Mouse (Mus musculus) limb, embryonic 14.5 days (tissue): ENCODE data around the gene Mllt6. TPM values are rescaled to one million over a fixed set of nuclear protein-coding genes. Genes with fewer than 3 reads are reported as not detected.

ENCODE experiments used
- ATAC-seq: fragments of 200-750 bp; cut with Nextera tagmentation; 2 replicates; pipeline ENCODE4 v1.8.0; 2017; ENCODE audit warnings: low read depth, moderate number of reproducible peaks, moderate TSS enrichment; ENCODE audit not compliant: low FRiP score
- DNase-seq: peaks from one replicate; pipeline ENCODE4 v3.0.0-alpha.2; 2015; ENCODE audit warnings: low spot score
- H3K27ac ChIP-seq: fragments of 300-500 bp; sonication (generic); replicated peaks from 2 replicates; pipeline ENCODE4 v1.5.1; 2014; ENCODE audit warnings: low read depth, mild to moderate bottlenecking, low read length, moderate library complexity, mixed read lengths
- H3K27me3 ChIP-seq: fragments of 300-500 bp; sonication (generic); 2 replicates; pipeline ENCODE4 v1.6.1; 2014; ENCODE audit warnings: low read length, mixed read lengths; ENCODE audit not compliant: control insufficient read depth, insufficient read depth
- H3K36me3 ChIP-seq: fragments of 300-500 bp; sonication (generic); 2 replicates; pipeline ENCODE4 v1.6.1; 2014; ENCODE audit warnings: mild to moderate bottlenecking, low read length, moderate library complexity, mixed read lengths; ENCODE audit not compliant: control insufficient read depth, insufficient read depth
- H3K4me1 ChIP-seq: fragments of 300-500 bp; sonication (generic); 2 replicates; pipeline ENCODE4 v1.6.1; 2014; ENCODE audit warnings: antibody characterized with exemption, low read length, mixed read lengths; ENCODE audit not compliant: control insufficient read depth, insufficient read depth
- H3K4me2 ChIP-seq: fragments of 300-500 bp; sonication (generic); replicated peaks from 2 replicates; pipeline ENCODE4 v1.6.1; 2014; ENCODE audit warnings: low read depth, mild to moderate bottlenecking, low read length, moderate library complexity; ENCODE audit not compliant: severe bottlenecking
- H3K4me3 ChIP-seq: fragments of 300-500 bp; sonication (generic); replicated peaks from 2 replicates; pipeline ENCODE4 v1.5.1; 2014; ENCODE audit warnings: low read length
- H3K9ac ChIP-seq: fragments of 300-500 bp; sonication (generic); 2 replicates; pipeline ENCODE4 v1.6.1; 2014; ENCODE audit warnings: mild to moderate bottlenecking, low read depth, low read length, moderate library complexity; ENCODE audit not compliant: severe bottlenecking
- H3K9me3 ChIP-seq: fragments of 300-500 bp; sonication (generic); 2 replicates; pipeline ENCODE4 v1.6.1; 2016; ENCODE audit warnings: low read length; ENCODE audit not compliant: control insufficient read depth
- POLR2A ChIP-seq: fragments of 200-500 bp; IDR thresholded peaks from 2 replicates; pipeline ENCODE4 v1.8.0; 2012; ENCODE audit warnings: inconsistent platforms, mild to moderate bottlenecking, moderate library complexity, borderline replicate concordance; ENCODE audit not compliant: insufficient read depth, insufficient read length; ENCODE audit errors: extremely low read depth
- WGBS: fragments of 180-500 bp; shearing (Covaris S2); extraction: QIAGEN DNeasy Blood & Tissue Kit; methylation state at CpG from one replicate; pipeline ENCODE4 v1.1.7; 2014; 5-methylcytosine and 5-hydroxymethylcytosine counted together
- polyA plus RNA-seq, 2 experiments: library from polyadenylated mRNA; depleted of rRNA in 1 of 2; stranded (reverse) in 1 of 2; unstranded in 1 of 2; fragments of >200 nt; fragmentation: Nextera tagmentation in 1 of 2; extraction: Ambion mirVana in 1 of 2; gene quantifications; 2 replicates each; pipeline versions ENCODE4 v1.2.1 to v1.2.3; 2012 to 2014

Mllt6 gene
- polyA plus RNA-seq, 2 experiments: 4.9 to 28.6 TPM

DNA sequence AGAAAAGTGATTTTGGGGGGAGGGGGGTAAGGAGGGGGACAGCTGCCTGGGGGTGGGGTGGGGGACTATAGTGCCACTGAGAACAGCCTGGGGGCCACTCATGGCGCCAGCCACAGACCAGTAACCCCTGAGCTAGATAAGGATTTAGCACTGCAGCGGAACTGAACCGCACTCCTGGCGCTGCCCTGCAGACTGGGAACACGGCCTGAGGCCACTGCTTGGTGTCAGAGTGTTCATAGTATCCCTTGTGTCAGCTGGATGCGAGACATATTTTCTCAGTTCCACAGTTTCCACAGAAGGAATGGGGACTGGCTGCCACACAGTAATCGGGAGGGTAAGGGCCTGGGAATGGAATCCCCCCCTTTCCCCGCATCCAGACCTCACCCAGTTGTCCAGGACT lies 52.8 kb downstream of the Mllt6 start:
- H3K27ac ChIP-seq: no peak overlapping the region
- no peak for TF ChIP-seq POLR2A
- no peaks in the 10 kb centered on the region for H3K9me3 ChIP-seq
- ATAC-seq (no peak), DNase-seq (no peak)
- 92% methylated on average over 6 of the region's 8 CpGs for WGBS
- no peak overlapping the region for H3K4me3 ChIP-seq
- H3K4me1 ChIP-seq: no peaks in the 10 kb centered on the region
- peaks cover 80% of the 10 kb centered on the region for H3K36me3 ChIP-seq
- H3K27me3 ChIP-seq: no peaks in the 10 kb centered on the region
- H3K4me2 ChIP-seq: no peak overlapping the region
- H3K9ac ChIP-seq: no peak overlapping the region

GRCm38 (mm10) chr11:97717369-97718280 lies 54.4 kb downstream of the Mllt6 start:
- ATAC-seq (no peak), DNase-seq (no peak)
- H3K27me3 ChIP-seq: no peaks in the 10 kb centered on the region
- H3K9ac ChIP-seq: no peak overlapping the region
- WGBS: 89% methylated on average over 26 of the region's 26 CpGs
- peaks cover 84% of the 10 kb centered on the region for H3K36me3 ChIP-seq
- TF ChIP-seq POLR2A: no peak
- no peak overlapping the region for H3K27ac ChIP-seq
- no peak overlapping the region for H3K4me3 ChIP-seq
- H3K4me2 ChIP-seq: no peak overlapping the region
- H3K9me3 ChIP-seq: peaks cover 5% of the 10 kb centered on the region; the same call in 1 of the 2 replicates
- H3K4me1 ChIP-seq: no peaks in the 10 kb centered on the region

DNA sequence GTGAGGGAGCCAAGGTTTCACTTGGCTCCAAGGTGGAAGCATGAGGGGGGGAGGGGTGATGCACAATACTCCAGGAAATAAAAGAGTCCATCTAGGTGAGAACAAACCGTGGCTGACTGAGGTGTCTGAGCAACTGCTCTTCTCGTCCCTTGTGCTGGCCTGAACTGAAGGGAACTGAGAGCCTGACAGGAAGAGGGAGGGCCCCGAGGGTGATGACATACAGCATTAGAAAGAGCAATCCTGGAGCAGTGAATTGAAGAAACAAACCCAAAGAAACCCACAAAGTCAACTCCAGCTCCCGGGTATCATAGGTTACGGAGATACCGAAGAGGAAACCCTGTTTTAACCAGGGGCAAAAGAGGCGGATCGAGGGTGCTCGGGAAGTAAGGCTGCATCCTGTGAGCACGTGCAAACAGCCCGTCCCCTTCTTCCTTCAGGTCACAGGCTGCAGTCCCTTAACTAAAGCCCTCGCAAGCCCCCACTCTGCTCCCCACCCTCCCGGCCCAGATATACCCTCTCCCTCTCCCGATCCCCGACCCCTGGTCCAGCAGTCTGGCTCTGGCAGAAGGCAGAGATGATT lies 55.2 kb downstream of the Mllt6 start:
- WGBS: 81% methylated on average over 15 of the region's 15 CpGs
- no peaks in the 10 kb centered on the region for H3K4me1 ChIP-seq
- no peak overlapping the region for H3K9ac ChIP-seq
- H3K36me3 ChIP-seq: peaks cover 82% of the 10 kb centered on the region
- DNase-seq (no peak), ATAC-seq (no peak)
- H3K27ac ChIP-seq: no peak overlapping the region
- no peaks in the 10 kb centered on the region for H3K27me3 ChIP-seq
- no peak for TF ChIP-seq POLR2A
- peaks cover 5% of the 10 kb centered on the region; the same call in 1 of the 2 replicates for H3K9me3 ChIP-seq
- no peak overlapping the region for H3K4me2 ChIP-seq
- H3K4me3 ChIP-seq: no peak overlapping the region

DNA sequence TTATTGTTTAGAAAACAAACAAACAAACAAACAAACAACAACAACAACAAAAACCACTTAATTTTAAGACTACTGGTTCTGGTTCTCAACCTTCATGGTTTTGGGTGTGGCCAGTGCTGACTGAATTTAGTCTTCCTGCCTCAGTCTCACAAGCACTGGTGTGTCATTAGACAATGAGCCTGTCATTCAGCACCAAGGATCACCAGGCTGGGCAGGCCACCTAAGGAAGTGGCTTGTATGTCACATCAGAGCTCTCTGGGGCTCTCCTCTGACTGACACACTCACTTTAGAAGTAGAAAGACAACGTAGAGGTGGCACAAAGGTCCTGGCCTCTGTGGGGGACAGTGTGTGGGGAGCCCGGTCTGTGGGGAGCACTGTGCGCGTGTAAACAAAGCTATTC lies 55.8 kb downstream of the Mllt6 start:
- H3K9ac ChIP-seq: no peak overlapping the region
- H3K4me3 ChIP-seq: no peak overlapping the region
- peaks cover 82% of the 10 kb centered on the region for H3K36me3 ChIP-seq
- DNase-seq (no peak), ATAC-seq (no peak)
- H3K4me2 ChIP-seq: no peak overlapping the region
- WGBS: 95% methylated on average over 4 of the region's 4 CpGs
- H3K4me1 ChIP-seq: no peaks in the 10 kb centered on the region
- peaks cover 5% of the 10 kb centered on the region; the same call in 1 of the 2 replicates for H3K9me3 ChIP-seq
- no peaks in the 10 kb centered on the region for H3K27me3 ChIP-seq
- no peak for TF ChIP-seq POLR2A
- no peak overlapping the region for H3K27ac ChIP-seq

DNA sequence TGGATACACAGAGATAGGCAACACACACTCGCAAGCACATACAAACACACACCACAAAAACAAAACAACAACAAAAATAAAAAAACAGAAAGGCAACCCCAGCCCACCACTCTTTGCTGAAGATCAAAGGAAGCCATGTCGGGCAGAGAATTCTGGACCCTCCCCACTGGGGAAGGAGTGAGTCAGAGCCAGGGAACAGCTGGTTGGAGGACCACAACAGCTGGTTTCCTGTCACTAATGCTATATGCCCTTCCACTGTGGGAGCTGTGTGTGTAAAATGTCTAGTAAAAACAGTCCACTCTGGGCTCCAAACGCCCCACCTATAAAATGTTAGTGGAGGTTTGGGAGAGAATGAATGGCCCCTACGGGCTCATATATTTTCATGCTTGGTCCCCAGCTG lies 58.1 kb downstream of the Mllt6 start:
- Histone ChIP-seq H3K27ac (no peak overlapping the region), H3K36me3 (peaks cover 97% of the 10 kb centered on the region), H3K4me2 (no peak overlapping the region), H3K9me3 (peaks cover 5% of the 10 kb centered on the region; the same call in 1 of the 2 replicates), H3K4me3 (no peak overlapping the region), H3K9ac (no peak overlapping the region), H3K4me1 (no peaks in the 10 kb centered on the region), H3K27me3 (no peaks in the 10 kb centered on the region)
- WGBS: 69% methylated on average over 4 of the region's 4 CpGs
- no peak for TF ChIP-seq POLR2A
- DNase-seq (no peak), ATAC-seq (no peak)
